Mouse (Mus musculus): Measurements from ENCODE around the gene Pbld1. TPM values are rescaled to one million over a fixed set of nuclear protein-coding genes. Genes with fewer than 3 reads are reported as not detected.

The Pbld1 gene
- polyA plus RNA-seq, 1 experiment from 2014 or later = 0.83 TPM

DNA sequence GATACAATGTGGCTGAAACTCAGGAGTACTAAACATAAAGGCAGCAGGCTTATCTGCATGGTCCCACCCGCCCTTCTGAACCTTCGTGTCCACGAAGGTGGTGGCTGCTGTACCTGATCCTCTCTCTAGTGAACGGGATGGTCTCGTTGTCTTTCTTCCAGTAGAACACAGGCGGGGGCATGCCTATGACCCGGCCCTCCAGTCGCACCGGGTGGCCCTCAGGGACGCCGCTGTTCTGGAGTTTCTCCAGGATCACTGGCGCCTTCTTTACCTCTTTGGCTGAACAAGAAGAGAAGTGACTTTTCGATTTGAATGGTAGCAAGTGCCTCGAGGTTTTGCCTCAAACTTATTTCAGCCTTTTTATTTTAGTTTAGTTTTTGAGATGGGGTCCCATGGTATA, 60.0 kb downstream of the Pbld1 start:
- Histone ChIP-seq H3K4me3 (ENCODE audit: low read depth, low read length) (no peak overlapping the region), H3K27me3 (ENCODE audit: control insufficient read depth, insufficient read depth, low read length) (no peaks in the 10 kb centered on the region), H3K9ac (replicated peaks; ENCODE audit: low read depth, low read length) (no peak overlapping the region), H3K36me3 (ENCODE audit: control insufficient read depth, insufficient read depth, low read length) (no peaks in the 10 kb centered on the region), H3K27ac (ENCODE audit: low read depth, low read length) (no peak overlapping the region), H3K9me3 (ENCODE audit: control insufficient read depth, low read length) (no peaks in the 10 kb centered on the region), H3K4me2 (ENCODE audit: low read depth, low read length) (no peak overlapping the region), H3K4me1 (ENCODE audit: control insufficient read depth, insufficient read depth, low read length) (no peaks in the 10 kb centered on the region)
- 76% methylated on average over 14 of the region's 14 CpGs for WGBS
- ATAC-seq (ENCODE audit: low read depth) = no peak

GRCm38 (mm10) chr10:63121961-63122360, 62.0 kb downstream of the Pbld1 start:
- H3K9ac ChIP-seq (replicated peaks; ENCODE audit: low read depth, low read length) = no peak overlapping the region
- 85% methylated on average over 14 of the region's 14 CpGs for WGBS
- no peaks in the 10 kb centered on the region for H3K9me3 ChIP-seq (ENCODE audit: control insufficient read depth, low read length)
- H3K27me3 ChIP-seq (ENCODE audit: control insufficient read depth, insufficient read depth, low read length) = no peaks in the 10 kb centered on the region
- no peaks in the 10 kb centered on the region for H3K36me3 ChIP-seq (ENCODE audit: control insufficient read depth, insufficient read depth, low read length)
- H3K4me1 ChIP-seq (ENCODE audit: control insufficient read depth, insufficient read depth, low read length) = no peaks in the 10 kb centered on the region
- no peak overlapping the region for H3K4me2 ChIP-seq (ENCODE audit: low read depth, low read length)
- H3K4me3 ChIP-seq (ENCODE audit: low read depth, low read length) = no peak overlapping the region
- peak; percentile 50; the same call in 1 of the 2 replicates for ATAC-seq (ENCODE audit: low read depth)
- no peak overlapping the region for H3K27ac ChIP-seq (ENCODE audit: low read depth, low read length)

GRCm38 (mm10) chr10:63122516-63122915, 62.6 kb downstream of the Pbld1 start:
- no peaks in the 10 kb centered on the region for H3K36me3 ChIP-seq (ENCODE audit: control insufficient read depth, insufficient read depth, low read length)
- no peak overlapping the region for H3K27ac ChIP-seq (ENCODE audit: low read depth, low read length)
- no peaks in the 10 kb centered on the region for H3K27me3 ChIP-seq (ENCODE audit: control insufficient read depth, insufficient read depth, low read length)

DNA sequence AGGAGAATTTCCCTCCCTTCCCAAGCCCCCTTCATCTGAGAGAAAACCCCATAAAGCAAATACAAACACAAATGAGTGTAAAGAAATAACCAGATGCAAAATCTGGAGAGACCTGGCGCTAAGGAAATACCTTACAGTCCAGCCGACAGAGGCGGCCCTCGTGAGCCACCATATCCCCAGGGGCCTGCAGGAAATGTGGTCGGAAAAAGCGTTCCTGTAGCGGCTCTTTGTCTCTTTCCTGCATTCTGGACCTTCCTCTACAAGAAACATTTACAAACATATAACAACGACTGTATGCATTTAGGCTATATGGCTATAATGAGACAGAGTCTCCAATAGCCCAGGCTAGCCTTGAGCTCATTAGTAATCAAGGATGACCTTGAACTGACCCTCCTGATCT, 63.2 kb downstream of the Pbld1 start:
- 90% methylated on average over 8 of the region's 8 CpGs for WGBS
- no peaks in the 10 kb centered on the region for H3K9me3 ChIP-seq (ENCODE audit: control insufficient read depth, low read length)
- H3K9ac ChIP-seq (replicated peaks; ENCODE audit: low read depth, low read length) = no peak overlapping the region
- H3K27me3 ChIP-seq (ENCODE audit: control insufficient read depth, insufficient read depth, low read length) = no peaks in the 10 kb centered on the region
- H3K4me3 ChIP-seq (ENCODE audit: low read depth, low read length) = no peak overlapping the region
- H3K27ac ChIP-seq (ENCODE audit: low read depth, low read length) = no peak overlapping the region
- H3K4me1 ChIP-seq (ENCODE audit: control insufficient read depth, insufficient read depth, low read length) = no peaks in the 10 kb centered on the region
- no peak for ATAC-seq (ENCODE audit: low read depth)
- H3K36me3 ChIP-seq (ENCODE audit: control insufficient read depth, insufficient read depth, low read length) = no peaks in the 10 kb centered on the region
- no peak overlapping the region for H3K4me2 ChIP-seq (ENCODE audit: low read depth, low read length)

More at GRCm38 (mm10) chr10:63122516-63122915, 62.6 kb downstream of the Pbld1 start:
- Histone ChIP-seq H3K4me2 (ENCODE audit: low read depth, low read length) (no peak overlapping the region), H3K4me3 (ENCODE audit: low read depth, low read length) (no peak overlapping the region), H3K4me1 (ENCODE audit: control insufficient read depth, insufficient read depth, low read length) (no peaks in the 10 kb centered on the region), H3K9ac (replicated peaks; ENCODE audit: low read depth, low read length) (no peak overlapping the region), H3K9me3 (ENCODE audit: control insufficient read depth, low read length) (no peaks in the 10 kb centered on the region)
- peak; percentile 92 for ATAC-seq (ENCODE audit: low read depth)
- 33% methylated on average over 8 of the region's 8 CpGs for WGBS

DNA sequence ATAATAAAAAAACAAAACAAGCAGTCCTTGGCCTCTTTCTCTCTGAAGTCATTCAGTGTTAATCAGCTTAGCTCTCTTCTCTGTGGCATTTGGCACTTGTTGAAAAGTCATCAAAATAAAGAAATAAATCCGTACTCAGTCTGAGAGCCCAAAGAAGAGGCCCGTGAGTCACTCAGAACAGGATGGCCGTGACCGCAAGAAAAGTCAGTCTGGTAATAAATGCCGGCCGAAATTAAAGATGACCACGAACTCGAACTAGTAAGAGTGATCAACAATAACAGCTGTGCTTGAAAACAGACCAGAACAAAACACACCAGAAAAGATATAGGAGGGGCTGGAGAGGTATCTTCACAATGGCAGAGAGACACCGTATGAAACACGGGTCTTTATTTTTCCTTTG, 64.1 kb downstream of the Pbld1 start:
- H3K36me3 ChIP-seq (ENCODE audit: control insufficient read depth, insufficient read depth, low read length) = no peaks in the 10 kb centered on the region
- H3K4me2 ChIP-seq (ENCODE audit: low read depth, low read length) = no peak overlapping the region
- no peak overlapping the region for H3K9ac ChIP-seq (replicated peaks; ENCODE audit: low read depth, low read length)
- no peak for ATAC-seq (ENCODE audit: low read depth)
- 94% methylated on average over 10 of the region's 10 CpGs for WGBS
- H3K27ac ChIP-seq (ENCODE audit: low read depth, low read length) = no peak overlapping the region
- H3K4me3 ChIP-seq (ENCODE audit: low read depth, low read length) = no peak overlapping the region
- no peaks in the 10 kb centered on the region for H3K27me3 ChIP-seq (ENCODE audit: control insufficient read depth, insufficient read depth, low read length)
- H3K9me3 ChIP-seq (ENCODE audit: control insufficient read depth, low read length) = no peaks in the 10 kb centered on the region
- no peaks in the 10 kb centered on the region for H3K4me1 ChIP-seq (ENCODE audit: control insufficient read depth, insufficient read depth, low read length)

DNA sequence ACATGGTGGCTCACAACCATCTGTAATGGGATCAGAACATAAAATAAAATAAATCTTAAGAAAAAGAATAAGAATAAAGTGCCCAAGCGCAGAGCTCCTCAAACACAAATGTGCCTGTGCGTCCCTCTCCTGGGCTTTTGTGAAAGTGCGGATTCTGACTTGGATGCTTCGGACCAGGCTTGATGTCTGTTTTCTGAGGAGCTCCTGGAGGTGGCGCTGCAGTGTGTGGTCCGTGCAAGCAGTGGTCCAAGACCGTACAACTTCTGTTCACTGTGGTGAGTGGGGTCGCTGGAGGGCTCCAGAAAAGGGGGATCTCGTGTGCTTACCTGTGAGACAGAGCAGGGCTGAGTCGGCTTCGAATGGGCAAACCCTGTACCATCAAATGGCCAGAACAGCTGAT, 65.4 kb downstream of the Pbld1 start:
- no peak overlapping the region for H3K27ac ChIP-seq (ENCODE audit: low read depth, low read length)
- H3K27me3 ChIP-seq (ENCODE audit: control insufficient read depth, insufficient read depth, low read length) = no peaks in the 10 kb centered on the region
- H3K36me3 ChIP-seq (ENCODE audit: control insufficient read depth, insufficient read depth, low read length) = no peaks in the 10 kb centered on the region
- no peaks in the 10 kb centered on the region for H3K4me1 ChIP-seq (ENCODE audit: control insufficient read depth, insufficient read depth, low read length)
- WGBS = 36% methylated on average over 11 of the region's 11 CpGs
- no peaks in the 10 kb centered on the region for H3K9me3 ChIP-seq (ENCODE audit: control insufficient read depth, low read length)
- H3K4me2 ChIP-seq (ENCODE audit: low read depth, low read length) = no peak overlapping the region
- no peak overlapping the region for H3K4me3 ChIP-seq (ENCODE audit: low read depth, low read length)
- no peak overlapping the region for H3K9ac ChIP-seq (replicated peaks; ENCODE audit: low read depth, low read length)
- ATAC-seq (ENCODE audit: low read depth) = no peak

DNA sequence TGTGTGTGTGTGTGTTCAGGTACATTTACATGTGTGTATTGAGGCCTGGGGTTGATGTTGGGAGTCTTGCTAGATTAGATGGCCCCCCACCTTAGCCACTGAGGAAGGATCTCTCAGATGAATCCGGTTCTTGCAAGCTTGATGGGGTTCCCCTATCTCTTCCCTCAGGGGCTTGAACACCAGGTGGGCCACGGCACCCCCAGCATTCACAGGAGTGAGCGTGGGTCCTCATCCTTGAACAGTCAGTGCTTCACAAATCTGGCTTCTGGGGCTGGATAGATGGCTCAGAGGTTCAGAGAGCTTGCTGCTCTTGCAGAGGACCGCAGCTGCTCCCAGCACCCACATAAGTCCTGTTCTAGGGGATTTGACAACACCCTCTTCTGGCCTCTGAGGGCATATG, 66.2 kb downstream of the Pbld1 start:
- H3K36me3 ChIP-seq (ENCODE audit: control insufficient read depth, insufficient read depth, low read length) = no peaks in the 10 kb centered on the region
- no peaks in the 10 kb centered on the region for H3K9me3 ChIP-seq (ENCODE audit: control insufficient read depth, low read length)
- no peak overlapping the region for H3K27ac ChIP-seq (ENCODE audit: low read depth, low read length)
- no peak overlapping the region for H3K4me3 ChIP-seq (ENCODE audit: low read depth, low read length)
- no peak overlapping the region for H3K4me2 ChIP-seq (ENCODE audit: low read depth, low read length)
- 85% methylated on average over 4 of the region's 4 CpGs for WGBS
- no peak overlapping the region for H3K9ac ChIP-seq (replicated peaks; ENCODE audit: low read depth, low read length)
- H3K4me1 ChIP-seq (ENCODE audit: control insufficient read depth, insufficient read depth, low read length) = no peaks in the 10 kb centered on the region
- H3K27me3 ChIP-seq (ENCODE audit: control insufficient read depth, insufficient read depth, low read length) = no peaks in the 10 kb centered on the region
- ATAC-seq (ENCODE audit: low read depth) = no peak

DNA sequence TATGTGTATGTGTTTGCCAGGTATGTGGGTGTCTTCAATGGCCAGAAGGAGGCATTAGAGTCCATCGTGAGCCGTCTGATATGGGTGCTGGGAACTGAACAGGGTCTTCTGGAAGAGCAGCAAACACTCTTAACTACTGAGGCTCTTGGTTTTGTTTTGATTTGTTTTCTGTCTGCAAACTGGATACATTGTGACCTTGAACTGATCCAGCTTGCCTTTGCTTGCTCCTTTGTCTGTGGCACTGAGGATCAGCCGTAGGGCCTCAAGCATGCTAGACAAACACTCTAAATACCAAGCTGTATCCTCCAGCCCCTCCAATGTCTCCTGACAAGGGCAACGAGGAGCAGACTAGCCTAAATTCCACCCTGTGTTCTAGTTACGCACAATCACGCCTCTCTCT, 67.2 kb downstream of the Pbld1 start:
- H3K9me3 ChIP-seq (ENCODE audit: control insufficient read depth, low read length) = no peaks in the 10 kb centered on the region
- H3K36me3 ChIP-seq (ENCODE audit: control insufficient read depth, insufficient read depth, low read length) = no peaks in the 10 kb centered on the region
- no peak overlapping the region for H3K9ac ChIP-seq (replicated peaks; ENCODE audit: low read depth, low read length)
- no peaks in the 10 kb centered on the region for H3K27me3 ChIP-seq (ENCODE audit: control insufficient read depth, insufficient read depth, low read length)
- ATAC-seq (ENCODE audit: low read depth) = no peak
- H3K4me1 ChIP-seq (ENCODE audit: control insufficient read depth, insufficient read depth, low read length) = no peaks in the 10 kb centered on the region
- no peak overlapping the region for H3K4me3 ChIP-seq (ENCODE audit: low read depth, low read length)
- no peak overlapping the region for H3K4me2 ChIP-seq (ENCODE audit: low read depth, low read length)
- no peak overlapping the region for H3K27ac ChIP-seq (ENCODE audit: low read depth, low read length)
- WGBS = 95% methylated on average over 6 of the region's 6 CpGs
